Mouse (Mus musculus) left cerebral cortex, adult 2 months (tissue): ENCODE results near the gene Gpc1. TPM values are rescaled to one million over a fixed set of nuclear protein-coding genes. Genes with fewer than 3 reads are reported as not detected.

Experiments used
- DNase-seq, 2 experiments: peaks; one replicate each; pipeline ENCODE4 v3.0.0; 2021 to 2022; ENCODE audit warnings: low spot score in 2 of 2, mixed read lengths in 1 of 2; ENCODE audit errors: extremely low spot score in 1 of 2
- H3K27ac ChIP-seq: fragments of 200-600 bp; 2 replicates; pipeline ENCODE4 v1.8.1; 2022
- H3K4me3 ChIP-seq: fragments of 200-600 bp; 2 replicates; pipeline ENCODE4 v1.8.1; 2022
- CTCF ChIP-seq: fragments of 200-600 bp; IDR thresholded peaks from 2 replicates; pipeline ENCODE4 v1.8.1; 2022; ENCODE audit warnings: antibody characterized with exemption, mild to moderate bottlenecking, moderate library complexity
- intact Hi-C: fragments of 180-260 bp; cut with DNase I; formaldehyde crosslinking; loops from one replicate; pipeline ENCODE4 v1.15.1; 2025
- total RNA-seq, 2 experiments: library from RNA; stranded (reverse); gene quantifications; 2 replicates each; pipeline ENCODE4 v1.2.3; 2021

Gpc1 gene
- total RNA-seq, 2 experiments from 2014 or later = 88.7 to 94.1 TPM

DNA sequence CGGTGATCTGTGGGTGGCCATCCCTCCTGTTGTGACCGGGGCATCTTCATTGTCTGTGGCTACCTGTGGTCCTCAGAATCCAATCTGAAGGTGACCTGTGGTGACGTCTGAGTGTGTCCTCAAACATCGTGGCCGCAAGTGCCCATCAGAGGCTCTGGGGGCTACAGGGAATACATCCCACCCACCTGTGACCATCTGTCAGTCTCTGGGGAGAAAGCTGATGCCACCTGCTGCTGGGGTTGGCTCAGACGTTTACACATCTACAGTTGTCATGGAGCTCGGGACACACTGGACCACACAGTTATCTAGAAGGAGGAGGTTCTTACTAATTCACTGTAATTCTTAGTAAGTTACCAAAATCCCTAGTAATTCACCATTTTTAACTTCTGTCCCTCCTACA lies 7.8 kb downstream of the Gpc1 start:
- no peak overlapping the region for H3K4me3 ChIP-seq
- no peak for DNase-seq
- intact Hi-C loops = no loop called here
- H3K27ac ChIP-seq = no peak overlapping the region
- no peak for TF ChIP-seq CTCF

DNA sequence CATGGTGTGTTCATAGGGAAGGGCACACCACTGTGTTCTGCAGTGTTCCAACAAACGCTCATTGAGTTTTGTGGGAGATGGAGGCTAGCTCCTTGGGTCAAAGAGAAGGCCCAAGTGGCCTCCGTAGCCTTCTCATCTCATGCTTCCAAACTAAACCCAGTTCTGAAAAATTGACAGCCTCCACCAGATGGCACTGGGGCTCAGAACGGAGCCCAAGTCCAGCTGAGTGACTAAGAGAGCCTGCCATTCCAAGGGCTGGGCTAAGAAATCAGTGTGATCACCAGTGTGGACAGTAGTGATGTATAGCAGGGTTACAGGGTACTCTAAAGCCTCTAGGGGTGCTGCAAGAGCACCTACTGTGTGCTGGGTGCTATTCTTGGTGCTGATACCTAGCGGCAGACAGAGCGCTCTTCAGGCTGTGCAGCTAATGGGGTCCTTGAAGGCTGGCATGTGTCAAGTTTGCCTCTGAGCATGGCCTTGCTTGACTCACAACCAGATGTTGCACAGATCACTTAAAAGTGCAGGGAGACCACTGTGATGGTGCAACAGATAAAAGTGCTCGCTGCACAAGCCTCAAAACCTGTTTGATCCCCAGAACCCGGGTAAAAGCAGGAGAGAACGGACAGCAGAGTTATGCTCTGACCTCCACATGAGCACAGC lies 8.9 kb downstream of the Gpc1 start:
- no peak for DNase-seq
- TF ChIP-seq CTCF = peak; percentile 52
- intact Hi-C loops = loop anchor here (2.0 kb wide), 1 partner anchor 54 kb away; no protein-coding TSS in a partner anchor
- H3K27ac ChIP-seq = no peak overlapping the region
- H3K4me3 ChIP-seq = no peak overlapping the region

DNA sequence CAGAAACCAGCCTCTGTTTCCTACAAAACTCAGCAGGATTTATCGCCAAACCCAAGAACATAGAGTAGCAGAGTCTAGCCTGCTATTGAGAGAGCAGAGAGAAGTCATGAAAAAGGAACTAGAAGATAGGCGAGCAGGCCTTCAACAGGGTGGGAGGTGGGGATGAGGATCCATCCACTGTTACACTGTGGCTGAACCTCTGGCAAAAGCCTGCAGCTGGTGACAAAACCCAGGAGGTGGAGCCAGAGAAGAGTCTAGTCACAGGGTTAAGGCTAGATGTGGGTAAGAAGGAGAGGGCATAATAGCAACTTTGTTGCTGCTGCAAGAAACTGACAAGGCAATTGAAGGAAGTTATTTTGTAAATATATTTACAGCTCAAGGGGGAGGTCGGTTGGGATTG lies 10.0 kb downstream of the Gpc1 start:
- H3K4me3 ChIP-seq = no peak overlapping the region
- TF ChIP-seq CTCF = no peak
- intact Hi-C loops = loop anchor here (2.0 kb wide), 1 partner anchor 53 kb away; no protein-coding TSS in a partner anchor
- no peak for DNase-seq
- no peak overlapping the region for H3K27ac ChIP-seq

DNA sequence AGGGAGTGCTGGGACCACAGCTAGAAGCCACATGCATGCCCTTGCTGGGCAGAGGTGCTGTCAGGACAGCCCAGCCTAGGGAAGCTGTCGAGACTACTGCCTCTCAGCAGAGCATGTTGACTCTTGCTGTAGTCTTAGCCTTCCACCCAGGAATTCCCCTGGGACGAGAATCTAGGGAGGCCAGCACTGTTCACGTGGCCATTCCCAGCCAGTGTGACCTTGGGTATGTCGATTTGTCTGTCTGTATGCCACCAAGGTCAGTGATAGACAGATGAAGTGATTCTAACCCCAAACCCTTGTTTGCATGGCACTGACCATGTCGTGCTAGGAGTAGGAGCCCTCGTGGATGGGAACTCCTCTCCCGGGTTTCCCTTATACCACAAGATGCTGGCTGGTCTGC lies 14.4 kb downstream of the Gpc1 start:
- DNase-seq = no peak
- intact Hi-C loops = no loop called here
- H3K27ac ChIP-seq = no peak overlapping the region
- no peak for TF ChIP-seq CTCF
- no peak overlapping the region for H3K4me3 ChIP-seq

DNA sequence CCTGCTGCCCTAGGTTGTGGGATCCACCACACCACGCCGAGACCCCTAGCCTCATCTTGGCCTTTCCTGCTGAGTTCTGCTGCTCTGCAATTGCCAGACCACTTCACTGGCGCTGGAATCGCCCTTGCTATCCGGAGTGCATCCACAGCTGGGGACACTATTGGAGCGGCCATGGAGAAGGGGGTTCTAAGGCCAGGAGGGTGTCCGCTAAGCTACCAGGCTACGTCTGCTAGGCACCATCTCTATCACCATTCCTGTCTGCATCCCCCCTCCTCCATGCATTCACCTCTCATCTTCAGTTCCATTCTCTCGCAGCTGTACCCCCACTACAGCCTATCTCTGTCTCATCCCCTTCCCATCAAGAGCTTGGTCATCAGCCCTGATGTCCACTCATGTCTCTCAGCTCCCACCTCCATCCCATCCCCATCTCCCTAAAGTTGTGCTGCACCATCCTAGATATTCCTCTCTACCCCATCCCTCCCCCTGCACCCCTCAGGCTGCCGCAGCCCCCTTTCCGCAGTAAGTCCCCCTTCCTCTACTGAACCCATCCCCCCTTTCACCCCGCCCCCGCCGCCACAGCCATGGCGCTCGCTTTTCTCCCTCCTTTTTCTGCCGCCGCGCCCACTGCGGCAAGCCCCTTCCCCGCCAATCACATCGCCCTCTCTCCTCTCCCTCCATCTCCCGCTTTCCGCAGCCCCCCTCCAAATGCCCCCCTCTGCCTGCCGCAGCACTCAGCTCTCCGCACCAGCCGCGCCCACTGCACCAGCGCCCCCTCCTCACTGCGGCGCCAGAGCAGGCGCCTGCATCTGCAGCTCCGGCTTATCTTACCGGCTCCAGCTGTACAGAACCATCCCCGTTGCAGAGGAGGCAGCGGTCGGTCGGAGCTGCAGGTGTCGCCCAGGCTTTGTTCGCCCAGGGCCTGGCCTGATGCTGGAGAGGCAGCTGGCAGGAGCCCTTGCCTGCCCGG lies 16.7 kb downstream of the Gpc1 start:
- no peak for TF ChIP-seq CTCF
- peak in 1 of 2 experiments; percentile 37 for DNase-seq
- Histone ChIP-seq H3K27ac (peak overlapping the region; percentile 85), H3K4me3 (peak overlapping the region; percentile 47)
- intact Hi-C loops = no loop called here

DNA sequence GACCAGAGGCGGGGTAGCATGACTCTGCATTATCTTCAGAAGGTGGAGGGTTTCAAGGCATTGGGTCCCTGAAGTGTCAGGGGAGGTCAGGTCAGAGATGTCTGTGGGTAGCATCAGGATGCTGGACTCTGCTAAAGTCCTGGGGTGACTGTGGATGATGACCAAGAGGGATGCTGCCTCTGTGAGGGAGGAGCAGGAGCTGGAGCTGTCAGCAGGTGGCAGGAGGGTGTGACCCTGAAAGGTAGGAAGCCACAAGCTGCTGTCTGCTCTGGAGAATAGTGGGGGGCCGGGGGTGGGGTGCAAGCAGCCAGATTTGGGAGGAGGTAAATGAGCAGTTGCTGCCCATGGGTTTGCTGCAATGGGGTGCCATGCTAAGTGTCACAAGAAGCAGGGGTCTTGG lies 18.0 kb downstream of the Gpc1 start:
- TF ChIP-seq CTCF = no peak; the same call in 1 of the 2 replicates
- no peak for DNase-seq
- Histone ChIP-seq H3K4me3 (peak overlapping the region; percentile 47), H3K27ac (peak overlapping the region; percentile 85)
- intact Hi-C loops = no loop called here

DNA sequence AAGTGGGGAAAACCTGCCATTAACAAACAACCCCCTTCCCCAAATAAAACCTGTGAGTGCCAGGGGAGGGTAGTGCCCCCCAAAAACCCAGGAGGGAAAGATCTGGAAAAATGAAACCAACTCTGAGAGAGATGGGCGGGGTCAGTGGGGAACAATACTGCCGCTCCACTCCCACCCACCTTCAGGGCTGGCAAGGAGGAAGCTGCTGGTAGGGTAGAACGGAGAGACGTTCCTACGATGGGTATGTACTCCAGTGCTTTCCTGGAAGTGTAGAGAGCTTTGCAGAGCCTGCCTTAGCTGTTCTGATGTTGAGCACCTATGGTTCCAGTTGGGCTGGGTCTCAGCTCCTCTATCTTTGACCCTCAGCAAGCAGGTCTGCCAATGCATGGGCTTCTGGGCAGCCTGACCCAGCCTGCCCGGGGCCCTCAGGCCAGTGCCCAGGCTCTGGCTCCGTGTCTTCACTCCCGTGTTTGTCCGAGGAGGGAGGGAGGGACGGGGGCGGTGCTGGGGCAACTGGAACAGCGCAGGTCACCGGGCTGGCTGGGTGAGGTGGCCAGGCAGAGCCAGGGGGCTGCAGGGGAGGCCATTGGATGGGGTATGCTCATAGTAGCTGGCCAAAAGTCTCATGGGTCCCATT lies 18.6 kb downstream of the Gpc1 start:
- Histone ChIP-seq H3K27ac (no peak overlapping the region), H3K4me3 (peak overlapping the region; percentile 47)
- no peak for TF ChIP-seq CTCF
- intact Hi-C loops = no loop called here
- no peak for DNase-seq

DNA sequence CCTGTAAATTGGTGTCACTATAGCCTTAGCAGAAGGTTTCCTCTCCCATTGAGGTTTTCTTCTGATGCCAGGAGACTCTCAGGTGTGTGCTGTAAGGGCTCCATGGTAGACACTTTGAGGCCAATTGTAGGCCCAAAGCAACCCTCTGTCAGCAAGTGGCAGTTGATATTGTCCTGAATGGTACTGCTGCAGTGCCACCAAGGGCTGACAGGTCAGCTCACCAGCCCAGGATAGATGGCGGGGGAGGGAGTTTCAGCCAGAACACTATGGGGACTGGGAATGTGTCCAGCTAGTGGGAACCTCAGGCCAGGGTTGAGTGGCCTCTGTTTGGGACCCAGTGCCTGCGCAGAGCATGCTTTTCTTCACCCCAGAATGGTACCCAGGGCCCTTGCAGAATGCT lies 21.0 kb downstream of the Gpc1 start:
- intact Hi-C loops = no loop called here
- no peak for TF ChIP-seq CTCF
- no peak overlapping the region for H3K4me3 ChIP-seq
- H3K27ac ChIP-seq = no peak overlapping the region
- DNase-seq = no peak

DNA sequence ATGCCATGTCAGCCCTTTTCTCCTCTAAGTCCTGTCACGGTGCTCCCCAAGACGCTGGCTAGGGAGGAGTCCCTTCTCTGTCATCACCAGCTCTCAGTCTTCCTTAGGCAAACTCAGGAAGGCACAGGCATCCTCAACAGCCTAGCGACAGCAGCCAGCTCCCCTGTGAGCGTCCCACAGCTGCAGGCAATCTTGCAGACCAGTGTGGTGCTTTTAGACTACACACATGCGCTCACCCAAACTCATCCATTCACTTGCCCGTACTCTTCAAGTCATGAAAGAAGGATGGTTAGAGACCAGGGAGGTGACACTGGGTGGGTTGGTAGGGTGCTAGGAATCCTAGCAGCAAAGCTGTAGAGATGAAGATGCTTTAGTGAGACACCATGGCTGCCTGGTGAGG lies 30.1 kb downstream of the Gpc1 start:
- H3K27ac ChIP-seq = no peak overlapping the region
- intact Hi-C loops = no loop called here
- DNase-seq = no peak
- TF ChIP-seq CTCF = no peak
- no peak overlapping the region for H3K4me3 ChIP-seq

DNA sequence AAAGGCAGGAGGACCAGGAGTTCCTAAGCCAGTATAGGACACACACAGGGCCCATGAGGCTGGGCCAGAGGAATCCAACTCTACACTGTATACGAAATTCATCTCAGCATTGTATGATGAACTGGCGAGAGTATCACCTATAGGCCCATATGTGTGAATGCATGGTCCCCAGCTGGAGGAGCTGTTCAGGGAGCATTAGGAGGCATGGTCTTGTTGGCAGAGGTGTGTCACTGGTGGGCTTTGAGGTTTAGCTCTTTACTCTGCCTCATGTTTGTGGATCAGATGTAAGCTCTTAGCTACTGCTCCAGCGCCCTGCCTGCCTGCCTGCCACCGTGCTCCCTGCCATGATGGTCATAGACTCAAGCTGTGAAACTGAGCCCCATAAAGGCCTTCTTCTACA lies 31.8 kb downstream of the Gpc1 start:
- H3K27ac ChIP-seq = no peak overlapping the region
- TF ChIP-seq CTCF = no peak
- DNase-seq = no peak
- intact Hi-C loops = no loop called here
- H3K4me3 ChIP-seq = no peak overlapping the region

DNA sequence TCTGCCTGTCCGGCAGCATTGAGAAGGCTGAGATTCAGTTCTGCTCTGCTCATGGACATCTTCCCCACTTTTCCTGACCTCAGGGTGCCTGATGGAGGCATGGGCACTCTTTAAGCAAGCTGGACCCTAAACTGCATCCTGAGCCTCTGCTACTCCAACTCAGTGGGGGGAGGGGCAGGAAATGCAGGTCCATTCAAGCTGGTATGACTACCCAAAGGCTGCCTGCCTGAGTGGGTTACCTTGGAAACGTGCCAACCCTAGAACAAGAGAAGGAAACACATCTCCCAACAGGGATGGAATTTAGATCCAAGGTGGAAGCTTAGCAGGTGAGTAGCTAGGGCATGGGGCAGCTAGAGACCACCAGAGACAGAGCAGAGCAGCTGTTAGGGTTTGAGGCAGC lies 34.7 kb downstream of the Gpc1 start:
- Histone ChIP-seq H3K27ac (no peak overlapping the region), H3K4me3 (no peak overlapping the region)
- no peak for TF ChIP-seq CTCF
- intact Hi-C loops = no loop called here
- DNase-seq = no peak

DNA sequence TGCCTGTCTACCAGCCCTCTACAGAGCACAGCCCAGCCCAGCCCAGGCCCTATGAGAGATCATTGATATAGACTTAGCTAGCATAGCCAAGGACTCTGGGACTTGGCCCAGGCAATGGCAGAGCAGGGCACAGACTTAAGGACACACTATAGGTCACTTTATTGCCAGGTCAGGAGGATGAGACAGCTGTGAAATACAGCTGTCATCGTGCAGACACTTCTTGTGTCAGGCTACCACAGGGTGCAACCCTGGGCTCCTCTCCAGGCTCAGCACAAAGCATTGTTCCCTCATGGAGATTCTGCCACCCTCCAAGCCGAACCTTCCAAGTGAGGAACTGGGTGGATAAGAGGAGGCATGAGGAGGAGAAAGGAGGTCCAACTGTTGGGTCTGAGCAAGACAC lies 38.5 kb downstream of the Gpc1 start:
- Histone ChIP-seq H3K27ac (no peak overlapping the region), H3K4me3 (no peak overlapping the region)
- intact Hi-C loops = no loop called here
- no peak for DNase-seq
- TF ChIP-seq CTCF = no peak
